Mouse (Mus musculus) embryonic facial prominence, embryonic 11.5 days (tissue): ENCODE measurements around the gene P2rx1. TPM values are rescaled to one million over a fixed set of nuclear protein-coding genes. Genes with fewer than 3 reads are reported as not detected.

Experiments
- ATAC-seq: fragments of 200-750 bp; cut with Nextera tagmentation; replicated peaks from 2 replicates; pipeline ENCODE4 v1.8.0; 2017; ENCODE audit warnings: low read depth; ENCODE audit not compliant: insufficient number of reproducible peaks, low FRiP score, low TSS enrichment
- DNase-seq: peaks from one replicate; pipeline ENCODE4 v3.0.0-alpha.2; 2015; ENCODE audit warnings: low spot score
- H3K27ac ChIP-seq: fragments of 300-500 bp; sonication (generic); replicated peaks from 2 replicates; pipeline ENCODE4 v1.5.1; 2014; ENCODE audit warnings: mild to moderate bottlenecking, low read depth, low read length, control low read depth
- H3K27me3 ChIP-seq: fragments of 300-500 bp; sonication (generic); 2 replicates; pipeline ENCODE4 v1.6.1; 2014; ENCODE audit warnings: mild to moderate bottlenecking, low read length, moderate library complexity, mixed read lengths; ENCODE audit not compliant: control insufficient read depth, insufficient read depth
- H3K36me3 ChIP-seq: fragments of 300-500 bp; sonication (generic); replicated peaks from 2 replicates; pipeline ENCODE4 v1.6.1; 2014; ENCODE audit warnings: low read depth, mild to moderate bottlenecking, low read length, moderate library complexity, mixed read lengths; ENCODE audit not compliant: control insufficient read depth, insufficient read depth
- H3K4me1 ChIP-seq: fragments of 300-500 bp; sonication (generic); 2 replicates; pipeline ENCODE4 v1.6.1; 2014; ENCODE audit warnings: low read length, mixed read lengths; ENCODE audit not compliant: control insufficient read depth, insufficient read depth
- H3K4me2 ChIP-seq: fragments of 300-500 bp; sonication (generic); 2 replicates; pipeline ENCODE4 v1.6.1; 2014; ENCODE audit warnings: low read depth, mild to moderate bottlenecking, control low read depth, low read length, moderate library complexity
- H3K4me3 ChIP-seq: fragments of 300-500 bp; sonication (generic); 2 replicates; pipeline ENCODE4 v1.5.1; 2014; ENCODE audit warnings: low read depth, low read length, control low read depth
- H3K9ac ChIP-seq: fragments of 300-500 bp; sonication (generic); replicated peaks from 2 replicates; pipeline ENCODE4 v1.6.1; 2014; ENCODE audit warnings: mild to moderate bottlenecking, control low read depth, low read length
- H3K9me3 ChIP-seq: fragments of 300-500 bp; sonication (generic); replicated peaks from 2 replicates; pipeline ENCODE4 v1.6.1; 2016; ENCODE audit warnings: mild to moderate bottlenecking, low read length, inconsistent platforms, mixed read lengths; ENCODE audit not compliant: control insufficient read depth
- WGBS: fragments of 180-500 bp; shearing (Covaris S2); extraction: QIAGEN DNeasy Blood & Tissue Kit; methylation state at CpG from one replicate; pipeline ENCODE4 v1.1.7; 2014; 5-methylcytosine and 5-hydroxymethylcytosine counted together
- polyA plus RNA-seq: library from polyadenylated mRNA; unstranded; fragments of >200 nt; fragmentation: Nextera tagmentation; extraction: Ambion mirVana; gene quantifications from 2 replicates; pipeline ENCODE4 v1.2.1, GENCODE M21; 2014

The P2rx1 gene
- polyA plus RNA-seq, 1 experiment from 2014 or later, result 1.2 TPM

DNA sequence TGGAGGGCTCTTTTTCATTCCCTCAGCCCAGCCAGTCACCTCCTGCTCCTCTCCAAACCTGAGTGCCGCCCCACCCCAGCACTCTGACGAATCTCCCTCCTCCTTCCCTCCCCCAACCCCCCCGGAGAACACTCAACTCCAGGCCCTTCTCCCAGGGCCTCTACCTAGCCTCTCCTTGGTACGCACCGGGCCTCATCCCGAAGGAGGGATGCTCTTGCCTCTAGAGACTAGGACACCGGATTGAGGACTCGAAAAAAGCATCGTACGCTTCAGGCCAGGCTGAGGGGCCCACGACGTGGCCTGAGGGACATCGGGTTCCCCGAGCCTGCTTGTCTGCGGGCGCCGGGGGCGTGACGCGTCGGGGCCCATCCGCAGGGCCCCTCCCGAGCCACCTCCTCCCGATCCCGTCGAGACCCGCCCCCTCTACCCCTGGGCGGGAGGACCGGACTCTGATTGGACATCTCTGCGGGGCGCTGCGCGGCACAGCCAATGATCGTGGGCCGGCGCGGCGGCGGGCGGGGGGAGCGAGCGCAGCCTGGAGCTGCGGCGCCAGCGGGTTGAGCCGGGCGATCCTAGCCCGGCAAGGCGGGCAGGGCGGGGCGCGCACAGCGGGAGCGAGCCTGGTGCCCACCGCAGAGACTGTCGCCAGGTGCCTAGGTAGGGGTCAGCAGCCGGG, 19.7 kb downstream of the P2rx1 start, which contains the start of gene Camkk1:
Gene Camkk1 (plus strand): TSS at position 538 of the 676 bp plus-strand sequence.
- DNase-seq, result peak; percentile 94
- Histone ChIP-seq H3K27me3 (peaks cover 14% of the 10 kb centered on the region), H3K9me3 (no peaks in the 10 kb centered on the region), H3K4me3 (peak within 1 kb of the TSS; percentile 58), H3K27ac (no peak within 1 kb of the TSS), H3K4me1 (no peaks in the 10 kb centered on the region), H3K4me2 (peak within 1 kb of the TSS; percentile 98), H3K9ac (peak within 1 kb of the TSS; percentile 63), H3K36me3 (no peaks in the 10 kb centered on the region)
- 0% methylated on average over 57 of the region's 57 CpGs for WGBS
- ATAC-seq, result peak; percentile 94

DNA sequence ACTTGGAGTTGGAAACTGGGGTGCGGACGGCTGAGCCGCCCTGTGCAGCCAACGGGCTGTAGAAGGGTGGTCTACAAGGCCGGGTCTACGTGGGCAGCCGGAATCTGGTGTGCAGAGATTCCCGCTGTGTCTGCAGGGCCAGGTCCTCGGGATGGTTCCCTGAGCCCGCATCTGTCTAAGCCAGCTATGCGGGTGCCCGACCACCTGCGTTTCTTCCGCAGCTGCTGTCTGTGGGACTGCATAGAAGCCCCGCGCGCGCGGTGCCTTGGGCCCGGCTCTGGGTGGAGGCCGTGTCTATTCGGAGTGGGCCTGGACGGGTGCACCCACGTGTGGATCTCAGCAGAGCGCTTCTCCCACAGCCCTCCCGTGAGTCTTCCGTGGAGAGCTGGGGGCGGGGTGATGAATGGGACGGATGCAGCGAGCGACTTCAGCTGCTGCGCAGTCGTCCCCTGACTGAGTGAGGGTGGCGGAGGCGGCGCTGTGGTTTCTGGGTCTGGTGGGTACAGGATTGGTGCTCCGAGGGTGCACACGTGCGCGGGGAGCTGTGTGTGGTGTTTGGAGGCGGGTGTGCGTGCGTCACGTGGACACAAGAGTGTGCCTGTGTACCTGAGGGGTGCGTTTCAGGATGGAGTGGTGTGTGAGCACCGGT, 20.4 kb downstream of the P2rx1 start:
- Histone ChIP-seq H3K4me1 (no peaks in the 10 kb centered on the region), H3K36me3 (no peaks in the 10 kb centered on the region), H3K4me3 (peak overlapping the region; percentile 58), H3K9ac (peak overlapping the region; percentile 63), H3K9me3 (no peaks in the 10 kb centered on the region), H3K4me2 (peak overlapping the region; percentile 98), H3K27me3 (peaks cover 14% of the 10 kb centered on the region), H3K27ac (no peak overlapping the region)
- WGBS, result 1% methylated on average over 46 of the region's 46 CpGs
- peak; percentile 41 for DNase-seq
- ATAC-seq, result peak; percentile 57

DNA sequence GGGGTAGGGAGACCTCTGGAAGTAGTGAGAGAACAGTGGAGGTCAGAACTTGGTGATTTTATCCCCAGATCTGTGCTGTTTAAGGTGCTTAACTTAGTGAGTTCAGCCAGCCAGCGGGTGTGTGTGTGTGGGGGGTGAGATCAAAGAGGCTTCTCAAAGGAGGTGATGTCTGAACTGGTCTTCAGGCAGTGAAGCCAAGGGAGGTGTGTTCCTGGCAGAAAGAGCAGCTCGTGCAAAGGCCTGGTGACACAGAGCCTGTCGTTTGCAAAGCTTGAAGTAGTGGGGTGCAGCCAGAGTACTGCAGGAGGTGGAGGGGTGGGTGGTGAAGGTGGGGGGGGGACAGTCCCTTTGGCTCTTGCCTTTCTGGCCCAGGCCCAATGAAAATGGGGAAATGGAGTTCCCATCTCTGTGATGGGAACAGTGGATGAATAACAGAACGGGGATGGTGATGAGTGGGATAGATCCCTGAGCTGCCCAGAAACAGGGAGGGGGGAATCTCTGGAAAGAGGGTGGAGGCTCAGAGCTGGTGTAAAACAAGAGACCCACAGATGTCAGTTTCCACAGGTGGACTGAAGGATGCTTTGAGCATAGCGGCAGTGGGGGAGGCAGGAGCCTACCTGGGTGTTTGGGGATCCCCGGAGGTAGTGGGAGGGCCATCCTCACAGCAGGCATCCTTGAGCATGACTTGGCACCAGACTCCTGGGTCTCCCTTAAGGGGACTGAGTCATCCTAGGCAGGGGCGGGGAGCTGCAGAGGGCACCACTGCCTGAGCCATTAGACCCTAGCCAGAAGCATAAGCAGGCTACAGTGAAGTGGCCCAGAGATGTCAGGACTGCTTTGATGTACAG, 22.3 kb downstream of the P2rx1 start:
- no peaks in the 10 kb centered on the region for H3K9me3 ChIP-seq
- WGBS, result 52% methylated on average over 7 of the region's 7 CpGs

DNA sequence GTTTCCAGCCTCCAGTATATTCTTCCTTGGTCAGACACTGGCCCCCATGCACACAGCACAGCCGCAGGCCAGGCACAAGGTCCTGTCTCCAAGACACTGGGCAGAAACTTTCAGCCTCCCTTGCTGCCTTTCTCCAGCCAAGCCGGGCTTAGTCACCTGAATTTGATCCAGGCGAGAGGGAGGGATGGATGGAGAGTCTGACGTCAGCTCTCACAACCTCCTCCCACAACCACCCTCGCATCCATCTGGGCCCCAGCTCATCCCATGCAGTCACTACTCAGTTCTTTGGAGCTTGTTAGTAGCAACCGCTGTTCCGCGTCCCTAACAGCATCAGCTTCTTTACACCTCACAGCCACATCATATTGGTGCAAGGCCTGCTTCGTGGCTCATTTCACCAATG, 24.2 kb downstream of the P2rx1 start:
- 49% methylated on average over 9 of the region's 9 CpGs for WGBS
- no peak overlapping the region for H3K4me2 ChIP-seq
- no peaks in the 10 kb centered on the region for H3K4me1 ChIP-seq
- H3K27ac ChIP-seq, result no peak overlapping the region
- H3K9ac ChIP-seq, result no peak overlapping the region; the same call in 1 of the 2 replicates
- peaks cover 14% of the 10 kb centered on the region for H3K27me3 ChIP-seq
- no peaks in the 10 kb centered on the region for H3K9me3 ChIP-seq
- ATAC-seq, result no peak
- H3K4me3 ChIP-seq, result no peak overlapping the region
- peak; percentile 25 for DNase-seq
- H3K36me3 ChIP-seq, result no peaks in the 10 kb centered on the region

More for the DNA sequence above, 22.3 kb downstream of the P2rx1 start:
- Histone ChIP-seq H3K4me2 (no peak overlapping the region), H3K27ac (no peak overlapping the region), H3K9ac (no peak overlapping the region), H3K4me1 (no peaks in the 10 kb centered on the region), H3K27me3 (peaks cover 14% of the 10 kb centered on the region), H3K36me3 (no peaks in the 10 kb centered on the region), H3K4me3 (no peak overlapping the region)
- ATAC-seq (no peak), DNase-seq (no peak)

DNA sequence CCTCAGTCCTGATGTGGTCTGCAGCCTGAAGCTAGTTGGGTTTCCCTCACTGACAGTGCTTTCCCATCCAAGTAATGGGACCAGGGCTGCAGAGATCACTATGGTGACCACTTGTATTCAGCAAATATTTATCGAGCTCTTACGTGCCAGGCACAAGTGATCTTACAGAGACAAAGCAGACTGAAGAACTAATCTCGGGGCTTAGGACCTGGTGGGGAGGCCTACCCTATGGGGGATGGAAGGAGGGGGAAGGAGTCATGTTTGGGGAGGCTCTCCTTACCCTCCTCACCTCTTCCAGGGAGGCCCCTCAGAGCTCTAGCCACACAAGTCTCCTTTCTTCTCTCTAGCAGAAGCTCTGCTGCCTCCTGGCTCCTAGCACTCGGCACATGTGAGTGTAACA, 24.9 kb downstream of the P2rx1 start:
- Histone ChIP-seq H3K4me3 (no peak overlapping the region), H3K9ac (no peak overlapping the region), H3K4me2 (no peak overlapping the region), H3K36me3 (no peaks in the 10 kb centered on the region), H3K27ac (no peak overlapping the region), H3K9me3 (no peaks in the 10 kb centered on the region), H3K27me3 (peaks cover 14% of the 10 kb centered on the region), H3K4me1 (no peaks in the 10 kb centered on the region)
- ATAC-seq (no peak), DNase-seq (no peak)
- 59% methylated on average over 4 of the region's 4 CpGs for WGBS

DNA sequence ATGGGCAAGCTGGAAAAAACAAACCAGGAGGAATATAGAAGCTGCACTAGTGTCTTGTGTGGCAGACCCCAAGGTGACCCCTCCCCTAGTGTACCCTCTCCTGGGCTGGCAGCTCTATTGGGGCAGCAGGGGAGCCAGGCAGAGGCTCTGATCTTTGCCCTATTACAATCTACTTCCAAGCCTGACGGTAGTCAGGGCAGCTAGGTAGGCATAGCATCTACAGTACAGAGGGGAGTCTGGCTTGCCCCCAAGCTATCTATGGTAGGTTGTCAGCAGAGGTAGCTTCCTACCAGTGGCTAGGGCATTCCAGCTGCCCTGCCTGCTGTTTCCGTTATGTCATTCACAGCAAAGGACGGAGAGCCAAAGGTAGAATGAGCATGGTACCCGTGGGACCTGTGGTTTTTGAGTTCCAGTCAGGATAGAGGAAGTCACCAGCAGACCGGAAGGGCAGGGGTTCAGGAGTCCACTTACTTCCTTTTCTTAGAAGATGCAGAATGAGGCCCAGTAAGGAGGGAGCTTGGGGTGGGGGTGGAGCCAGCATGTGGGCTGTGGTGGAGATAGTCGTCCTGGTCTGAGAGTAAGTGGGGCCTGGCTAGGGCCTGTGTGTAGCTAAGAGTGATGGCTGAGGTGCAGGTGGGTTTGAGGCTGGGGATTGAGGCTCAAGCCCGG, 25.5 kb downstream of the P2rx1 start:
- DNase-seq, result peak; percentile 28
- no peaks in the 10 kb centered on the region for H3K4me1 ChIP-seq
- no peaks in the 10 kb centered on the region for H3K9me3 ChIP-seq
- no peak overlapping the region for H3K4me3 ChIP-seq
- no peak overlapping the region for H3K9ac ChIP-seq
- no peak overlapping the region for H3K4me2 ChIP-seq
- WGBS, result 50% methylated on average over 7 of the region's 7 CpGs
- peaks cover 13% of the 10 kb centered on the region for H3K27me3 ChIP-seq
- no peak overlapping the region for H3K27ac ChIP-seq
- no peak for ATAC-seq
- H3K36me3 ChIP-seq, result no peaks in the 10 kb centered on the region

DNA sequence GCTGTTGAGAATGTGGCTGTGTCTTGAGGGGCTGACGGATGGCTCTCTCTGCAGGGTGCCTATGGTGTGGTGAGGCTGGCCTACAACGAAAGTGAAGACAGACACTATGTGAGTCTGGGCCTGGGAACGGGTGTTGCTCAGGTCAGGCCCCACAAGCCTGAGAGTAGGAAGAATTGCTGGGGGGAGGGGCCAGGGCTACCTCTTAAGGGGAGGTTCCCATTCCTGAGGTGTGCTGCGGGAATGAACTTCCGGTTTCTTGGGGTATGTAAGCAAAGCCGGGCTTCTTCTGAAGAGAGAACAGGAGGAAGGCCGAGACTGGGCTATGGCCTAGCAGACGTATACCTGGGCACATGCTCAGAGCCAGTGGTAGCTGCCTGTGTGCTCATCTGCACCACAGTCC, 28.1 kb downstream of the P2rx1 start:
- no peak overlapping the region for H3K4me3 ChIP-seq
- no peaks in the 10 kb centered on the region for H3K4me1 ChIP-seq
- no peak overlapping the region for H3K27ac ChIP-seq
- WGBS, result 50% methylated on average over 8 of the region's 8 CpGs
- H3K4me2 ChIP-seq, result no peak overlapping the region
- DNase-seq, result no peak
- ATAC-seq, result no peak
- H3K36me3 ChIP-seq, result no peaks in the 10 kb centered on the region
- no peak overlapping the region for H3K9ac ChIP-seq
- no peaks in the 10 kb centered on the region for H3K27me3 ChIP-seq
- no peaks in the 10 kb centered on the region for H3K9me3 ChIP-seq
